Mouse (Mus musculus) bone marrow macrophage, adult 2 months (primary cell): ENCODE results near the gene Rnf121.

ENCODE experiments used
- CTCF ChIP-seq: IDR thresholded peaks from 2 replicates; pipeline ENCODE4 v1.5.1; 2012; ENCODE audit warnings: low read depth, mild to moderate bottlenecking, low read length, moderate library complexity
- POLR2A ChIP-seq: IDR thresholded peaks from 2 replicates; pipeline ENCODE4 v1.6.1; 2012; ENCODE audit warnings: mild to moderate bottlenecking, low read depth, low read length, borderline replicate concordance

DNA sequence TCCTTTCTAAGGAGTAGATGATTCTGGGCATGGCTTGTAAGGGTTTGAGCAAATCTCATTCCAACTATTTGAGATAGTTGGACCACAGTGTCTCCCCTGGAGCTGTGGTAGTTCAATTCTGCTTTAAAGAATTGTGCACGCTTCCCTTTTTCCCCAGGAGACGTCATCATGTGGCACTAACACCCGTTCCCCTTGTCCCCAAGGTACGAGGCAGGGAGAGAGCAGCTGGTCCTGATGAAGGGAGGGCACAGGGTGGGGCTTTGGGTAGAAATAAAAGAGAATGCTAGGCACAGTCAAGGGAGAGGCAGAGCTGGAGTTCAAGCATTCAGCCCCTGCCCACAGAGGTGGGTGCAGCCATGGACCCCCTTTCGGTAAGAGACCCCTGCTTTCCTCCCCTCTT, 17.5 kb upstream of the Rnf121 start, which contains the start of gene Trpc2:
- no peak for TF ChIP-seq CTCF
- no peak for TF ChIP-seq POLR2A
